Mouse (Mus musculus) kidney, adult 9 months (tissue): ENCODE data around the gene Zfp867.
A peak's percentile ranks its signal among the peaks of the same experiment; 100 is the strongest.

Experiments
- DNase-seq: peaks from one replicate; pipeline ENCODE4 v3.0.0; 2022

The Zfp867 gene

DNA sequence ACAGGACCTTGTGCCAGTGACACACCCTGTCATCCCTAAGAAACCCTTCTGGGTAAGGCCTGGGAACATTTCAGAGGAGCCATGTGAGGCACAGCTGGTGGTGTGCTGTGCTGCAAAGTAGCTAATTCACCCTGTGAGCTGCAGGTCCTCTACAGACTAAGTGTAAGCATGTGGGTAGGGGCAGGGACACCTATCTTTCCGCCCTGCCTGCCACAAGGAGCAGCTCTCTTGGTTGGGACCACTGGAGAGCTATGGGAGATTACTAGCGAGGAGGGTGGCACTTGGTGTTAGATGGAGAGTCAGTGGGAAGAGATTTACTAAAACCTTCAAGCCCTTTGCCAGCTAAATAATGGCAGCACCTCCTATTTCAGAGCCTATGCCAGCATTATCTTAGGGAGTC is 15.4 kb downstream of the Zfp867 start:
- no peak for DNase-seq

- no peak for DNase-seq
Observed at GRCm38 (mm10) chr11:59456346-59456745, 15.9 kb downstream of the Zfp867 start.

DNA sequence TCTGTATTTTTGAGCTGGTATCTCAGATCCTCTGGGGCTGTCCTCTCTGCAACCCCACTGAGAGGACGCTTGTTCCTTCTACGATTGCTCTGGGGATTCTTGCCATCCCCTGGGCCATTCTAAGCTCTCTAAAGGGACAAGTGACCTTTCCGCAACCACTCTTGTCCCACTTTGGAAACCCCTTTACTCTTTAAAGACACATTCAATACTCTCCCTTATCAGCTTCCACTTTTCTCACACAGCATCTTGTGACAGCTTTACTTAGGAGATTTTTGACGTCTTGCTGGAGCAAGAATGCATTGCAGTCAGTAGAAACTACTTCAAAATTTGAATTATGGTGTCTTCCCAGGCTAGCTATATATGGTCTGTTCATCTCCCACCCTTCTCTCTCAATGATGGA is 21.2 kb downstream of the Zfp867 start, which contains the start of gene Snap47:
Gene Snap47, minus strand, starts transcription at position 101 of the 400 bp plus-strand sequence.
- DNase-seq: no peak

- DNase-seq: no peak
Observed at GRCm38 (mm10) chr11:59450230-59450771, 22.0 kb downstream of the Zfp867 start.

DNA sequence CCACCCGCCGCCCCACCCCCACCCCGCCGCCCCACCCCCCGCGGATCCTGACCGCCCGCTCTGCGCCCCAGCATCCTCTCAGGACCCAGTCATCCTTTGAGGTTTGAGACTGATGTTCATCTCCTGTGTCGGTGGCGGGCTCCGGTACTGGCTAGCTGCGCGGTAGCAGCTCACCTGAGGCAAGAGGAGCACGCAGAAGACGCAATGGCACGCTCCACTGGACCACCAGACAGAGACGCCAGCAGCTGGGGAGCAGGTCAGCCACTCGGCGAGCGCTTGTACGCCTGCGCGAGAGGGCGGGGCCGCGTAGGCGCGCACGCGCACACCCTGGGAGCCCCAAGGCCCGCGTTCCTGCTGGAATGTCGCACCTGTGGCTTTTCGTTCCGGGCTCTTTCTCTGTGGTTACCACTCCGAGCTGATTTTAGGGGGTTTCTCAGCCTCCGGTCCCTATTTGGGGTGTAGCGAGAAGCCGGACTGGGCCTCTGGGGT is 22.5 kb downstream of the Zfp867 start, which contains the start of gene Jmjd4:
Gene Jmjd4, plus strand, starts transcription at position 305 of the 489 bp plus-strand sequence.
- DNase-seq: peak; percentile 94

- no peak for DNase-seq
Observed at GRCm38 (mm10) chr11:59443102-59443501, 29.2 kb downstream of the Zfp867 start.

DNA sequence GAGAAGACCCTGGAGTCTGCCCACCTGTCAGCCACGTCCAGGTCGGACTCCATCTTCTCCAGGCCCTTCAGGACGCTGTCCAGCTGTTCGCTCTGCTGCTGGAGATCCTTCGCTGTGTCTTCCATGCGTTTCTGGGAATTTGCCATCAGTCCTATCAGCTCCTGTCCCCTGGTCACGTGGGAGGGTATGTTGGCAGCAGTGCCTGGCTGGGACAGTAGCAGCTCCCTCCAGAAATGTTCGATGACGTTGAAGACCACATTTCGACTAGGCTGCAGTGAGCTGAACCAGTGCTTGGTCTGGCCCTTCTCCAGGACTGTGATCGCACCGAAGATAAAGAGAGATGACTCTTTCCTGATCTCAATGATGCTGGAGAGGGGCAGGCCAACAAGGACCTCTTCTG is 34.3 kb downstream of the Zfp867 start:
- no peak for DNase-seq

DNA sequence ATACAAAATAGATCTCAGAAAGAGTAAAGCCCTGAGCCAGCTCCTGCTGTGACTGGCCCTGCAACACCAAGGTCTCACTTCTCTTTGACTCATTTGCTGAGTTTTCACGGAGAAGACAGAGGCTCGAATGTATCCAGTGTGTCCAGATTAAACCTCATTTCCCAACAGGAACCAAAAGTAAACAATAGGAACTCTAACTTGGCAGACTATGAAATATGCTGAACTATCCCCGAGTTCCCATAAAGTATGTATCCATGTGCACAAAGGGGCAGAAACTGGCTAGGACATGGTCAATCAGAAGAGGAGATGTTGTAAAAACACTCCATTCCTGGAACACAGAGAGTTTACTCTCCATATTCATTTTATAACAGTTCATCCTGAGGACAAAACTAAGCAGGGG is 40.0 kb downstream of the Zfp867 start:
- DNase-seq: no peak

DNA sequence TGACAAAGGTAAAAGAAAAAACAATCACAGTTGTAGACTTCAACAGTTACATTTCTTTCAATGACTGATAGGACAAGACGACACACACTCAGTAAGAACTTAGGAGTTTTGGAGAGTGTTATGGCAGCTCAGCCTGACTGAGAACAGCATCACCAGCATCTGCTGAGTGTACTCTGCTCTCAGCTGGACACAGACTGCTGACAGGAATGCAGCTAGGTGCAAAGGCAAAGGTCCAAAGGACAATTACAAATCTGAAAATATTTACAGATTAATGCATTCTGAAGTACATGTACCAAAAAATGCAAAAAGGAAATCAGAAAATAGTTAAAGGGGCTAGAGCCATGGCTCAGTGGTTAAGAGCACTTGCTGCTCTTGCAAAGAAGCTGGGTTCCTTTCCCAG is 42.3 kb downstream of the Zfp867 start:
- DNase-seq: peak; percentile 60

- peak; percentile 71 for DNase-seq
Observed at GRCm38 (mm10) chr11:59428057-59428660, 44.1 kb downstream of the Zfp867 start.

- DNase-seq: peak; percentile 26
Observed at GRCm38 (mm10) chr11:59425671-59426101, 46.6 kb downstream of the Zfp867 start.

DNA sequence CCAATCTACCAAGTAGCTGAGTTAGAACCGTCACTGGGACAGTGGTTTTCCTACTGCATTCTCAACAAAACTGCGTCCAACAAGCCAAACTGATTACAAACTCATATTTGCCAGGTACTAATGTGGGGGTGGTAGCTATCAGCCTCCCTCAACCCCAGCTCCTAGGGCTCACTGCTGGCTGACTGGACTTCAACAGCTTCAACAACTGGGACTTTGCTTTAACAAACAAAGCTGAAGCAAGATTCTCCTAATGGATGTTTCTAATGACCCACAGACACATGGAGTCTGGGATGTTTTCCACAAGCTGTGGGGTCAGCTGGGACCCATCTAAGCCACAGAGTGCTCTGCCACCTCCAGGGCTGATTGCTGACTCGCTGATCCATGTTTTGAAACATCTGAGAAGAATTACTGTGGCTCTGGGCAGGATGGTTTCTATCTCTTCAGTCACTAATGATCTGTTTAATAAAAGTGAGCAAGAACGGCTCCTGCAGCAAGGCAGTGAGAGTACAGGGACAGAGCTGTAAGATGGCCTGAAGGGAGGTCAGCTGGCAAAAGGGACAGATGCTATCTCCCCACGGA is 49.2 kb downstream of the Zfp867 start:
- DNase-seq: no peak

DNA sequence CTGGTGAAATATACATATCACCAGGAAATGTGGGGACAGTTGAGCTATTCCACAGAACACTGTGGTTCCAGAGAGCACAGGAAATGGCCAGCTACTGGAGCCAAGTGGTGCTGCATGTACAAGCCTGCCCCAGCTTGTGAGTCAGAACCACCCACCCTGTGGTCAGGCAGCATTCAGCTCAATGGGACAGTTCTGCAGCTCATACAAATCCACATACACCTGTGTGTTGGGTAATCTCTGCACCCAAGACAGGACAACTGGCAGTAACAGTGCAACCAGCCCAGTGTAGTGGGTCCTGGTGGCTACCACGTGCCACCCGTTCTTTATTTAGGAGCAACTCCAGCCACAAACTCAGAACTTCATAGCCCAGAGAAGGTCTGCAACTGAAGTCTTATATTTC is 50.3 kb downstream of the Zfp867 start:
- peak; percentile 14 for DNase-seq

GRCm38 (mm10) chr11:59421436-59421835 is 50.8 kb downstream of the Zfp867 start:
- peak; percentile 26 for DNase-seq

GRCm38 (mm10) chr11:59418708-59419107 is 53.6 kb downstream of the Zfp867 start:
- DNase-seq: no peak

GRCm38 (mm10) chr11:59412999-59413863 is 59.0 kb downstream of the Zfp867 start:
- DNase-seq: no peak

- no peak for DNase-seq
Observed at GRCm38 (mm10) chr11:59412058-59412457, 60.2 kb downstream of the Zfp867 start.
